Mouse (Mus musculus) layer of hippocampus, adult 9-11 months (tissue): ENCODE measurements around the gene Tor1b.

Experiments
- DNase-seq: peaks from one replicate; pipeline ENCODE4 v3.0.0; 2022

The Tor1b gene

DNA sequence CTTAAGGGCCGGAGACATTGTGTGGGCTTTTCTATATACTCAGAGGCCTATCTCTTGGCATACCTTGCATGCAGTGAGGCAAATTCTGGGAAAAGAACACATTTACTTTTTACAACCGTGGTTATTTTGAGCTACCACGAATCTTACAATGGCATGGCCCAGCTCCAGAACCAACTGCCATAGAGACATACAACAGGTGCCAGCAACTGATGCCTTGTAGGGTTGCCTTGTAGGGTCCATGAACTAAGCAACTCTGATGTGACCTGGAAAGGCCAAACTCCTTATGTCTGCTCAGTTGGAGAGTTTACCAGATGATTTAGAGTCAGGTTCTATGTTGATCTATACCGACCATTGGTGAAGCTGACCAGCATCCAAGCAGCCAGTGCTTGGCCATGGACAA, 42.1 kb downstream of the Tor1b start:
- no peak for DNase-seq

DNA sequence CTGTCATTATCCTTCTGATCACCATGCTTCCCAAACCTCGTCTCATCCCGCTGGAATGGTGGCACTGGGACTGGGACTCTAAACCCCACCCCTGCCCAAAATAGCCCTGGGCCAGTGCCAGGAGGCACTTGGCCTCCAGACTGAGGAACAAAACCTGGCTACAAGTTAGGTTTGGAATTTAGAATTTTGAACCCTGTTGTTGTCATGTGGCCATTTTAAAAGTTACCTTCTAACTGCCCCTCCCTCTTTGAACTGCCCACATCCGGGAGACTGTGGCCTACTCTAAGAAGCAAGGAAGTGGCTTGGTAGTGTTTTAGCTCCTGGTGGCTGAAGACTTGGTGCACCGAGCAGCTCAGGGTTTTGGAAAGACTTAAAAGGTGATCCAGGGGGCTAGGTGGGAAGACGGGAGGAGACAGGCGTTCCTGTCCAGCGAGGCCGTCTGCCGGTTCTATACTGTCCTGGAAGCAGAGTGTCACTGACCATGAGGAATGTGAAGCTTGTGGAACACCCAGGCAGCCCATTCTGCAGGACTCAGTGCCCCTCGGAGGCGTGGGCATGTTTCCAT, 42.8 kb downstream of the Tor1b start:
- DNase-seq, result no peak

DNA sequence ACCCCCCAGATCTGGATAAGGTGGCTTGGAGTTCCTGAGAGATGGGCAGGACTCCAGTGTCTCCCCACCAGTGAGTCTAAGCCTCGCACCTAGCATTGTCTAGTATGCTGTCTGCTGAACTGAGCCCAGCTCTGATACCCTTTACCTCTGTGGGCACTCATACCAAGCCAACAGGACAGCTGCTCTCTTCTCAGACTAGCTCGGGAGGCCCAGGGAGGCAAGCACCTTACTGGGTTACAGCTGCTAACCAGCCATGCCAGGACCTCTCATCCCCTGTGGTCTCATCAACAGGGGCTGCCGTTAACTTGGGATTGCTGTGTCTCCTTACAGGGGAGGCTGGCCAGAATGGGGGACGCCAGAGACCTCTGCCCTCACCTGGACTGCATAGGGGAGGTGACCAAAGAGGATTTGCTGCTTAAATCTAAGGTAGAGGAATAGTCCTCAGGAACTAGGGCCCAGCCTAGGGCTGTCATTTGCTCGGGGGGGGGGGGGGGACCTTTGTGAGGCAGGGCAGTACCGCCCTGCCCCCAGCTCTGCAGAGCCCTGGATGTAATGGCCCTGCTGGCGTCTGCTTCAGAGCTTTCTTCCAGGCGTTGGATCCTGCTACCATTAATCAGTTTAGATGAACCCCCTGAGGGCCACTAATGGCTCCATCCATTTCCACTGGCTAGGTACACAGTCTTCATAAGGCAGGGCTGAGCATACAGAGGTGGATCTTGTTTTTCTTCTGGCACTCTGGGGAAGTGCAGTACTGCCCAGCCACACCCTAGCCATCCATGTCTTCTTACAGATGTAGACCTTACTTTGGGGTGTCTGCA, 45.9 kb downstream of the Tor1b start:
- no peak for DNase-seq

DNA sequence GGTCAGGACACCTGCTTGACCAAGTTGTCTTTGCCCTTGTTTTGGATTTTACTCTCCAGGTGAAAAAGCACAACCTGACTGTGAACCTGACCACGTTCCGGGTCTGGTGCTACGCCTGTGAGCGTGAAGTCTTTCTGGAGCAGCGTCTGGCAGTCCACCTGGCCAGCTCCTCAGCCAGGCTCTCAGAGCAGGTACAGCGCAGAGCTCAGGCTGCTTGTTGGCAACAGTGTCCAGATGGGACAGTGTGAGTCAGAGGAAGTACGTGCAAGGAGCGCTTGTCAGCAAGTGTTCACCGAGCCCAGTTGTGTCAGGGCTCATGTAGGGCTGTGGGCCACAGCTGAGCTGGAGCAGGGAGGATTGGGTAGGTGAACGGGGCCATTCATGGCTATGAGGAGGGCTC, 50.1 kb downstream of the Tor1b start:
- peak; percentile 66 for DNase-seq

DNA sequence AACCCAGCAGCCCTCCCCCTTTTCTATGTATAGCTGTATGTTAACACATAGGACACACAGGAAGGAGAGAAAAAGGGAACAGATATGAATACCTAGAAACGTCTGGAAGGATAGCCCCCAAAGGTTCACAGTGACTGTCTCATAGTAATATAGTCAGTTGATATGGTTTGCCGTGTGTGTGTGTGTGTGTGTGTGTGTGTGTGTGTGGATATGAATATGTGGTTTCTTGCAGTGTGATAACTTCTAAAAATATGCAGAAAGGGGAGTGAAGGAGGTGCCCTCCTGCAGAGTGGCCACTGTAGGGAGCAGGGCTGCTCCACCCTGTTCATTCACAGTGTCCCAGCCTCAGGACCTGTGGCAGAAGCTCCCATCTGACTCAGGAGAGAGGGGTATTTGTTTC, 52.7 kb downstream of the Tor1b start:
- DNase-seq, result no peak

DNA sequence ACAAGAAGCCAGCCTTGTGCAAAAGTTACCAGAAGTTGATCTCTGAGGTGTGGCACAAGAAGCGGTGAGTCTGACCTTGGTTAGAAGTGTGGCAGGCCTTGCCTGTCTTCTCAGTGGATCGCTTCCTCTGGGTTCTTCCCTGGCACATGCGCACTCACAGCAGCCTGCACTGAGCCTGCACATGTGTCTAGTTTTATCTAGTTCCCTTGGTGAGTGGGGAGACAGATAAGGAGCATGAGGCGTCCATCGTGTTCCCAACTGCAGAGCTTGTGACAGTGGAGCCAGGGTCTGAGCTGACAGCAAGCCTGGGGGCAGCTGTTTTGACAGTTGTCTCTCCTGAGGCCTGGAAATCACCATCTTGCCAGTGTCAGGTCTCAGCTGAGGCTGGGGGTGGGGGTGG, 53.7 kb downstream of the Tor1b start:
- DNase-seq, result no peak

DNA sequence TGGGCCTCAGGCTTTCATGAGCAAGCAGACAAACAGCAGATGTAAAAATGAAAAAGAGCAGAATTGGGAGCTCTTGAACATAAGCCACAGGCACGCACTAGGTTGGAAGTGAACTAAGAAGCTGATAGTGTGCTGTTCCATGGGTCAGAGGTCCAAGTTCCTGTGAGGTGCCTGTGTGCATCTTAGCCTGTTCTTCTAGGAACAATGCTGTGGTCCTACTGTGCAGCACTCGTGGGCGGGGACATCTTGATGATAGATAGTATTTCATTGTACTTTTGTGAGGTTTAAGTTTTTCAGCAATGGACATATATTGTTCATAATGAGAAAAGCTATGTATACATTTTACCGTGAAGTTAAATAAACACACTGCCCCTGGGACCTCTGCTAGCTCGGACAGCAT, 54.4 kb downstream of the Tor1b start:
- DNase-seq, result no peak
